Mouse (Mus musculus) erythroblast, embryonic 14.5 days (primary cell): ENCODE measurements around the gene Cfap43.

Experiments used
- GATA1 ChIP-seq: IDR thresholded peaks from 2 replicates; pipeline ENCODE4 v1.6.1; 2012; ENCODE audit warnings: low read length, inconsistent platforms, mixed read lengths
- TAL1 ChIP-seq: IDR thresholded peaks from 3 replicates; pipeline ENCODE4 v1.6.1; 2012; ENCODE audit warnings: low read length, inconsistent platforms, mixed read lengths

DNA sequence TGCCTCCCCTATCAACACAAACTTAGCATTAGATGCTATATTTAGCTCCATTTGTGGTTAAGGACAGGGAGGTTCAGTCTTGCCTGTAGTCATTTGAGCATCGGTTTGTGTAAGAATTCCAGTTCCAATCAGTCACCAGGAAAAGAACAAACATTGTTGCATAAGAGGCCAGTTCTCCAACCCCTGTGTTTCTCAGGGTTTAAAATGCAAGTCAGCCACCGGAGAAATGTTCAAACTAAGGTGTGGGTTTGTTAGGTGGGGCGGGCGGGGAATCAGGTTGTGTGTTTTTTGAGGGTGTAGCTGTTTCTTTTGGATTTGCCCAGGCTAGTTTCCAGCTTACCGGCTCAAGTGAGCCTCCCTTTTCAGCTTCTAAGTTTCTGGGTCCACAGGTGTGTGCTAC lies 84.5 kb downstream of the Cfap43 start:
- TF ChIP-seq TAL1 (no peak), GATA1 (no peak)
